Mouse (Mus musculus): ENCODE measurements around the gene Gucy2c.

Gucy2c gene

GRCm38 (mm10) chr6:136660831-136661705 lies 120.5 kb downstream of the Gucy2c start:
- DNase-seq (ENCODE audit: low spot score) = no peak

DNA sequence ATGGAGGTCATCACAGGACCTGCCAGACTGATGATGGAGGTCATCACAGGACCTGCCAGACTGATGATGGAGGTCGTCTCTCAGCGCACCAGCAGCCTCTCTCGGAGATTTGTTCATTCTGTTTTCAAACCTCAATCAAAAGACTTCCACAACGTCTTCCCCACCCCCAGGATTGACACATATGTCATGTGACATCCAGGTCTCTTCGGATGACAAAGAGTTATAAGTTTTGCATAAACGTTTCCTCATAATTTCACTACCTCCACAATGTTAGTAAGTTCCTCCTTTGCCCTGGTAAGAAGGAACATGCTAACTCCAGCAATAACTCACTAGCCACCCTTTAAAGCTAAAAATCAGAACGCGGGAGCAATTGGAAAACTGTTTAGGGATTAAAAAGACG lies 122.3 kb downstream of the Gucy2c start:
- DNase-seq (ENCODE audit: low spot score) = no peak

DNA sequence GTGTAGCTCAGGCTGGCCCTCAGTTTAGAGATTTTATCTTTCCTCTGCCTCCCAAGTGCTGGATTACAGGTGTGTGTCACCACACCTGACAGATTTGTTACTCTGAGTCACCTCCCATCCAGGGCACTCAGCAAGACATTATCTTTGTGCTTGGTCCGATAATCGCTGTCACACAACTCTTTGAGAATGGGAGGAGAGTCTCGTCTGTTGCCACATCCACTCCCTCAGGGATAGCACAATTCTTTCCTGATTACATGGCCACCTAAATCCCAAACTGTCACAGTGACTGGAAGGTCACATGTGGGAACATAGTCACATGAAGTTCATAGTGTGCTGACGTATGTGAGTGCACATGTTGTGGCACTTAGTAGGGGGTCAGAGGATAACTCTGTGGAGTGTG lies 123.3 kb downstream of the Gucy2c start:
- no peak for DNase-seq (ENCODE audit: low spot score)

- DNase-seq (ENCODE audit: low spot score) = no peak
These were observed 125.8 kb downstream of the Gucy2c start for GRCm38 (mm10) chr6:136655786-136656185.

GRCm38 (mm10) chr6:136654470-136654869 lies 127.1 kb downstream of the Gucy2c start:
- DNase-seq (ENCODE audit: low spot score) = no peak

GRCm38 (mm10) chr6:136653331-136653730 lies 128.2 kb downstream of the Gucy2c start:
- DNase-seq (ENCODE audit: low spot score) = no peak

DNA sequence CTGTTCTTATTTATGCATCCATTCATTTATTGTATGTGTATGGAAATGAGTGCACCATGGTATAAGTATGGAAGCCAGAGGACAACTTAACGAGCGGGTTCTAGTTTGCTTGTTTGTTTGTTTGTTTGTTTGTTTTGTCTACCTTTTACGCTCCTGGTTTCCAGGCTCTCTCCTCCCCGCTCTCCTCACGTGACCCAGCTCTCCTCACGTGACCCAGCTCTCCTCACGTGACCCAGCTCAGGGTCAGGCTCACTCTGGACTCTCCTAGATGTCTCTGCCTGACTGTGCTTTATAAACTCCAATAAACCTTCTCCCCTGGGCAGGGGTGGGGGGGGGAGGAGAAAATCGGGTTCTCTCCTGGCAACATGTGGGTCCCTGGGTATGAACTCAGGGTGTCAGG lies 130.9 kb downstream of the Gucy2c start:
- DNase-seq (ENCODE audit: low spot score) = no peak

- DNase-seq (ENCODE audit: low spot score) = no peak
These were observed 134.1 kb downstream of the Gucy2c start for GRCm38 (mm10) chr6:136647455-136647861.
